Mouse (Mus musculus) liver, embryonic 12.5 days (tissue): ENCODE measurements around the gene Eps8l3. TPM values are rescaled to one million over a fixed set of nuclear protein-coding genes. Genes with fewer than 3 reads are reported as not detected.

Source experiments
- ATAC-seq: fragments of 200-750 bp; cut with Nextera tagmentation; 2 replicates; pipeline ENCODE4 v1.8.0; 2017; ENCODE audit warnings: moderate number of reproducible peaks, mild to moderate bottlenecking, moderate library complexity
- H3K27ac ChIP-seq: fragments of 300-500 bp; sonication (generic); 2 replicates; pipeline ENCODE4 v1.5.1; 2016; ENCODE audit warnings: mild to moderate bottlenecking
- H3K27me3 ChIP-seq: fragments of 300-500 bp; sonication (generic); replicated peaks from 2 replicates; pipeline ENCODE4 v1.6.1; 2016; ENCODE audit warnings: mild to moderate bottlenecking, moderate library complexity
- H3K36me3 ChIP-seq: fragments of 300-500 bp; sonication (generic); 2 replicates; pipeline ENCODE4 v1.6.1; 2016; ENCODE audit warnings: mild to moderate bottlenecking, moderate library complexity
- H3K4me1 ChIP-seq: fragments of 300-500 bp; sonication (generic); 2 replicates; pipeline ENCODE4 v1.6.1; 2016
- H3K4me2 ChIP-seq: fragments of 300-500 bp; sonication (generic); 2 replicates; pipeline ENCODE4 v1.6.1; 2016; ENCODE audit warnings: mild to moderate bottlenecking, moderate library complexity
- H3K4me3 ChIP-seq: fragments of 300-500 bp; sonication (generic); 2 replicates; pipeline ENCODE4 v1.5.1; 2016; ENCODE audit warnings: mild to moderate bottlenecking, moderate library complexity
- H3K9ac ChIP-seq: fragments of 300-500 bp; sonication (generic); 2 replicates; pipeline ENCODE4 v1.6.1; 2016; ENCODE audit warnings: mild to moderate bottlenecking, moderate library complexity
- H3K9me3 ChIP-seq: fragments of 300-500 bp; sonication (generic); replicated peaks from 2 replicates; pipeline ENCODE4 v1.6.1; 2016; ENCODE audit warnings: mild to moderate bottlenecking, moderate library complexity
- WGBS: fragments of 180-500 bp; shearing (Covaris S2); methylation state at CpG from one replicate; pipeline ENCODE4 v1.1.7; 2016; ENCODE audit not compliant: insufficient replicate concordance; 5-methylcytosine and 5-hydroxymethylcytosine counted together
- polyA plus RNA-seq: library from polyadenylated mRNA; unstranded; fragments of >200 nt; fragmentation: Nextera tagmentation; extraction: Ambion mirVana; gene quantifications from 2 replicates; pipeline ENCODE4 v1.2.1, GENCODE M21; 2016

Gene Eps8l3
- not detected in 2 replicates for polyA plus RNA-seq

GRCm38 (mm10) chr3:107877005-107877404, at the start of gene Eps8l3:
Gene Eps8l3, plus strand, starts transcription at chr3:107877229.
- H3K27me3 ChIP-seq, result no peaks in the 10 kb centered on the region
- no peaks in the 10 kb centered on the region for H3K36me3 ChIP-seq
- H3K27ac ChIP-seq, result no peak within 1 kb of the TSS
- 59% methylated on average over 5 of the region's 5 CpGs for WGBS
- H3K9ac ChIP-seq, result no peak within 1 kb of the TSS
- H3K9me3 ChIP-seq, result no peaks in the 10 kb centered on the region
- H3K4me1 ChIP-seq, result peaks cover 4% of the 10 kb centered on the region; the same call in 1 of the 2 replicates
- H3K4me3 ChIP-seq, result no peak within 1 kb of the TSS
- no peak within 1 kb of the TSS for H3K4me2 ChIP-seq
- no peak for ATAC-seq

- Histone ChIP-seq H3K4me2 (no peak overlapping the region), H3K27me3 (peaks cover 17% of the 10 kb centered on the region)
- WGBS, result 66% methylated on average over 10 of the region's 10 CpGs
These were observed 49.1 kb upstream of the Eps8l3 start for GRCm38 (mm10) chr3:107827873-107828405.

GRCm38 (mm10) chr3:107828518-107828917, 48.5 kb upstream of the Eps8l3 start:
- Histone ChIP-seq H3K4me2 (no peak overlapping the region), H3K4me1 (peaks cover 5% of the 10 kb centered on the region; the same call in 1 of the 2 replicates), H3K9ac (no peak overlapping the region), H3K9me3 (no peaks in the 10 kb centered on the region), H3K36me3 (no peaks in the 10 kb centered on the region), H3K4me3 (no peak overlapping the region), H3K27ac (no peak overlapping the region), H3K27me3 (peaks cover 17% of the 10 kb centered on the region)
- no peak for ATAC-seq
- 35% methylated on average over 5 of the region's 5 CpGs for WGBS

More at GRCm38 (mm10) chr3:107827873-107828405, 49.1 kb upstream of the Eps8l3 start:
- Histone ChIP-seq H3K4me1 (peaks cover 5% of the 10 kb centered on the region; the same call in 1 of the 2 replicates), H3K27ac (no peak overlapping the region), H3K9me3 (no peaks in the 10 kb centered on the region), H3K4me3 (no peak overlapping the region), H3K36me3 (no peaks in the 10 kb centered on the region), H3K9ac (no peak overlapping the region)
- ATAC-seq, result no peak

- H3K9me3 ChIP-seq, result no peaks in the 10 kb centered on the region
- H3K9ac ChIP-seq, result no peak overlapping the region
- 58% methylated on average over 3 of the region's 4 CpGs for WGBS
- H3K36me3 ChIP-seq, result no peaks in the 10 kb centered on the region
- ATAC-seq, result no peak
- peaks cover 17% of the 10 kb centered on the region for H3K27me3 ChIP-seq
- no peak overlapping the region for H3K4me3 ChIP-seq
- no peak overlapping the region for H3K4me2 ChIP-seq
- H3K27ac ChIP-seq, result no peak overlapping the region
- H3K4me1 ChIP-seq, result peaks cover 5% of the 10 kb centered on the region; the same call in 1 of the 2 replicates
These were observed 48.0 kb upstream of the Eps8l3 start for GRCm38 (mm10) chr3:107828997-107829396.

- Histone ChIP-seq H3K9me3 (no peaks in the 10 kb centered on the region), H3K4me1 (peaks cover 5% of the 10 kb centered on the region; the same call in 1 of the 2 replicates), H3K4me2 (no peak overlapping the region), H3K27me3 (peaks cover 17% of the 10 kb centered on the region), H3K27ac (no peak overlapping the region), H3K9ac (no peak overlapping the region), H3K4me3 (no peak overlapping the region), H3K36me3 (no peaks in the 10 kb centered on the region)
- 75% methylated on average over 14 of the region's 14 CpGs for WGBS
- no peak for ATAC-seq
These were observed 47.4 kb upstream of the Eps8l3 start for GRCm38 (mm10) chr3:107829625-107830024.

GRCm38 (mm10) chr3:107831875-107832554, 45.0 kb upstream of the Eps8l3 start:
- Histone ChIP-seq H3K27ac (no peak overlapping the region), H3K36me3 (no peaks in the 10 kb centered on the region), H3K4me3 (no peak overlapping the region), H3K9ac (no peak overlapping the region), H3K4me1 (peaks cover 5% of the 10 kb centered on the region; the same call in 1 of the 2 replicates), H3K27me3 (peaks cover 14% of the 10 kb centered on the region), H3K4me2 (no peak overlapping the region), H3K9me3 (no peaks in the 10 kb centered on the region)
- WGBS, result 61% methylated on average over 10 of the region's 10 CpGs
- no peak for ATAC-seq

- Histone ChIP-seq H3K4me2 (no peak overlapping the region), H3K27ac (no peak overlapping the region), H3K4me1 (peaks cover 5% of the 10 kb centered on the region; the same call in 1 of the 2 replicates), H3K9ac (0 out of 2 replicates have a peak overlapping the region, but pooled peaks have one; percentile 6), H3K4me3 (no peak overlapping the region), H3K27me3 (peaks cover 14% of the 10 kb centered on the region), H3K9me3 (no peaks in the 10 kb centered on the region), H3K36me3 (no peaks in the 10 kb centered on the region)
- 30% methylated on average over 6 of the region's 6 CpGs for WGBS
- ATAC-seq, result no peak
These were observed 44.4 kb upstream of the Eps8l3 start for GRCm38 (mm10) chr3:107832645-107833044.

GRCm38 (mm10) chr3:107833370-107833769, 43.7 kb upstream of the Eps8l3 start:
- Histone ChIP-seq H3K27ac (no peak overlapping the region), H3K4me3 (no peak overlapping the region), H3K4me2 (no peak overlapping the region), H3K9me3 (no peaks in the 10 kb centered on the region), H3K9ac (no peak overlapping the region), H3K4me1 (peaks cover 5% of the 10 kb centered on the region; the same call in 1 of the 2 replicates), H3K36me3 (no peaks in the 10 kb centered on the region), H3K27me3 (peaks cover 17% of the 10 kb centered on the region)
- ATAC-seq, result no peak
- 62% methylated on average over 1 of the region's 1 CpGs for WGBS

- Histone ChIP-seq H3K4me3 (no peak overlapping the region), H3K4me2 (no peak overlapping the region), H3K27ac (no peak overlapping the region)
These were observed 43.1 kb upstream of the Eps8l3 start for GRCm38 (mm10) chr3:107833872-107834341.

GRCm38 (mm10) chr3:107835301-107835700, 41.7 kb upstream of the Eps8l3 start:
- H3K4me2 ChIP-seq, result no peak overlapping the region
- no peak overlapping the region for H3K9ac ChIP-seq
- H3K27me3 ChIP-seq, result peaks cover 6% of the 10 kb centered on the region; the same call in 1 of the 2 replicates
- H3K4me3 ChIP-seq, result no peak overlapping the region
- no peak overlapping the region for H3K27ac ChIP-seq
- 78% methylated on average over 5 of the region's 5 CpGs for WGBS
- no peak for ATAC-seq
- H3K36me3 ChIP-seq, result no peaks in the 10 kb centered on the region
- peaks cover 5% of the 10 kb centered on the region; the same call in 1 of the 2 replicates for H3K4me1 ChIP-seq
- H3K9me3 ChIP-seq, result no peaks in the 10 kb centered on the region

More at GRCm38 (mm10) chr3:107833872-107834341, 43.1 kb upstream of the Eps8l3 start:
- no peaks in the 10 kb centered on the region for H3K9me3 ChIP-seq
- no peak overlapping the region for H3K9ac ChIP-seq
- H3K27me3 ChIP-seq, result peaks cover 15% of the 10 kb centered on the region
- 55% methylated on average over 4 of the region's 4 CpGs for WGBS
- H3K4me1 ChIP-seq, result peaks cover 5% of the 10 kb centered on the region; the same call in 1 of the 2 replicates
- ATAC-seq, result no peak
- no peaks in the 10 kb centered on the region for H3K36me3 ChIP-seq

GRCm38 (mm10) chr3:107839855-107840254, 37.2 kb upstream of the Eps8l3 start:
- ATAC-seq, result no peak
- WGBS, result 73% methylated on average over 5 of the region's 5 CpGs
- H3K27me3 ChIP-seq, result peaks cover 12% of the 10 kb centered on the region; the same call in 1 of the 2 replicates
- no peaks in the 10 kb centered on the region for H3K9me3 ChIP-seq
- H3K9ac ChIP-seq, result no peak overlapping the region
- H3K4me3 ChIP-seq, result no peak overlapping the region
- no peak overlapping the region for H3K27ac ChIP-seq
- no peaks in the 10 kb centered on the region for H3K4me1 ChIP-seq
- H3K36me3 ChIP-seq, result no peaks in the 10 kb centered on the region
- no peak overlapping the region for H3K4me2 ChIP-seq

GRCm38 (mm10) chr3:107840855-107841254, 36.2 kb upstream of the Eps8l3 start:
- Histone ChIP-seq H3K9ac (no peak overlapping the region), H3K4me2 (no peak overlapping the region), H3K36me3 (no peaks in the 10 kb centered on the region), H3K9me3 (no peaks in the 10 kb centered on the region), H3K4me1 (no peaks in the 10 kb centered on the region), H3K27ac (no peak overlapping the region), H3K27me3 (peaks cover 12% of the 10 kb centered on the region; the same call in 1 of the 2 replicates), H3K4me3 (no peak overlapping the region)
- WGBS, result 73% methylated on average over 7 of the region's 7 CpGs
- no peak for ATAC-seq
